Mouse (Mus musculus) activated CD4-positive, CD25-positive, alpha-beta regulatory T cell (primary cell): ENCODE measurements around the gene Kcnmb4. TPM values are rescaled to one million over a fixed set of nuclear protein-coding genes. Genes with fewer than 3 reads are reported as not detected.

ENCODE experiments used
- polyA plus RNA-seq, 2 experiments: library from polyadenylated mRNA; unstranded; fragments of 100-300 nt; shearing (Covaris generic); gene quantifications; one replicate each; pipeline ENCODE4 v1.2.1; 2017

The Kcnmb4 gene
- polyA plus RNA-seq, result 10 to 100 TPM in 1 of 2 experiments, 1 to 10 TPM in 1; 7.1 to 10.5 TPM

GRCm38 (mm10) chr10:116473759-116474549 lies at the start of gene Kcnmb4:
Gene Kcnmb4, minus strand, starts transcription at chr10:116473878.

Other genes with a start within 250 kb of the Kcnmb4 start
- gene Ptprb, start 198.4 kb downstream of the Kcnmb4 start, polyA plus RNA-seq, result under 1 TPM in 1 of 2 experiments, not detected in 1; 0.34 TPM
- 100 to 1,000 TPM; 108 to 136 TPM for gene Cnot2, start 107.6 kb upstream of the Kcnmb4 start, polyA plus RNA-seq